Mouse (Mus musculus) liver, embryonic 14.5 days (tissue): ENCODE measurements at regions not wholly inside any gene's neighbourhood (a gene's known extent, or its start where the extent isn't known, plus 50 kb on each side); places are given as distances from the start of the nearest gene placed in this dataset.

Source experiments
- ATAC-seq: fragments of 200-750 bp; cut with Nextera tagmentation; 2 replicates; pipeline ENCODE4 v1.8.0; 2017; ENCODE audit warnings: moderate number of reproducible peaks, mild to moderate bottlenecking, moderate library complexity; ENCODE audit not compliant: insufficient read depth
- DNase-seq, 3 experiments: peaks; one replicate each; pipeline ENCODE4 v3.0.0-alpha.2; 2012 to 2013; ENCODE audit warnings: low read depth in 3 of 3, low spot score in 3 of 3
- H3K27ac ChIP-seq: fragments of 300-500 bp; sonication (generic); 2 replicates; pipeline ENCODE4 v1.5.1; 2014; ENCODE audit warnings: moderate library complexity, mild to moderate bottlenecking, control low read depth, inconsistent platforms
- H3K27me3 ChIP-seq: fragments of 300-500 bp; sonication (generic); 2 replicates; pipeline ENCODE4 v1.6.1; 2014; ENCODE audit warnings: mild to moderate bottlenecking, low read length, moderate library complexity; ENCODE audit not compliant: control insufficient read depth, insufficient read depth
- H3K36me3 ChIP-seq: fragments of 300-500 bp; sonication (generic); replicated peaks from 2 replicates; pipeline ENCODE4 v1.6.1; 2014; ENCODE audit warnings: low read depth; ENCODE audit not compliant: control insufficient read depth, insufficient read depth
- H3K4me1 ChIP-seq, 2 experiments: fragments of 200-500 bp in 1 of 2; fragments of 300-500 bp in 1 of 2; sonication (generic) in 1 of 2; replicated peaks; 2 replicates each; pipeline ENCODE4 v1.6.1; 2012 to 2014; ENCODE audit warnings: antibody characterized with exemption in 1 of 2, inconsistent platforms in 1 of 2, low read length in 1 of 2; ENCODE audit not compliant: control insufficient read depth in 2 of 2, insufficient read depth in 2 of 2
- H3K4me2 ChIP-seq: fragments of 300-500 bp; sonication (generic); 2 replicates; pipeline ENCODE4 v1.6.1; 2014; ENCODE audit warnings: low read depth, mild to moderate bottlenecking, control low read depth, moderate library complexity
- H3K4me3 ChIP-seq, 2 experiments: fragments of 200-500 bp in 1 of 2; fragments of 300-500 bp in 1 of 2; sonication (generic) in 1 of 2; 2 replicates each; pipeline ENCODE4 v1.5.1; 2012 to 2014; ENCODE audit warnings: low read depth in 2 of 2, low read length in 2 of 2, mild to moderate bottlenecking in 2 of 2, control low read depth in 1 of 2, inconsistent platforms in 1 of 2, moderate library complexity in 1 of 2; ENCODE audit not compliant: insufficient read depth in 1 of 2
- H3K9ac ChIP-seq: fragments of 300-500 bp; sonication (generic); replicated peaks from 2 replicates; pipeline ENCODE4 v1.6.1; 2014; ENCODE audit warnings: mild to moderate bottlenecking, control low read depth, moderate library complexity
- H3K9me3 ChIP-seq: fragments of 300-500 bp; sonication (generic); 2 replicates; pipeline ENCODE4 v1.6.1; 2016; ENCODE audit warnings: low read length, mixed read lengths; ENCODE audit not compliant: control insufficient read depth
- CTCF ChIP-seq: IDR thresholded peaks from 2 replicates; pipeline ENCODE4 v1.5.1; 2016; ENCODE audit warnings: antibody characterized with exemption, low read depth, control low read depth
- EP300 ChIP-seq: IDR thresholded peaks from 2 replicates; pipeline ENCODE4 v1.6.1; 2016; ENCODE audit warnings: antibody characterized with exemption, low read depth
- WGBS: fragments of 180-500 bp; shearing (Covaris S2); extraction: QIAGEN DNeasy Blood & Tissue Kit; methylation state at CpG from one replicate; pipeline ENCODE4 v1.1.7; 2014; ENCODE audit not compliant: insufficient replicate concordance; 5-methylcytosine and 5-hydroxymethylcytosine counted together

- ATAC-seq (no peak), DNase-seq (no peak)
- Histone ChIP-seq H3K9ac (no peak overlapping the region), H3K27ac (no peak overlapping the region), H3K4me2 (no peak overlapping the region), H3K4me3 (no peak overlapping the region), H3K36me3 (no peaks in the 10 kb centered on the region), H3K27me3 (no peaks in the 10 kb centered on the region), H3K9me3 (no peaks in the 10 kb centered on the region; the same call in 1 of the 2 replicates), H3K4me1 (no peaks in the 10 kb centered on the region)
- WGBS, result 39% methylated on average over 1 of the region's 1 CpGs
- no peak for TF ChIP-seq EP300
- no peak for TF ChIP-seq CTCF
These were observed 446.1 kb upstream of the Castor2 start for GRCm38 (mm10) chr5:133653431-133653830.

GRCm38 (mm10) chr5:133650246-133650645 is 449.3 kb upstream of the Castor2 start:
- Histone ChIP-seq H3K27me3 (no peaks in the 10 kb centered on the region), H3K36me3 (no peaks in the 10 kb centered on the region), H3K27ac (no peak overlapping the region), H3K4me3 (no peak overlapping the region), H3K4me2 (no peak overlapping the region), H3K9ac (no peak overlapping the region), H3K9me3 (no peaks in the 10 kb centered on the region; the same call in 1 of the 2 replicates), H3K4me1 (no peaks in the 10 kb centered on the region)
- TF ChIP-seq CTCF (no peak), EP300 (no peak)
- WGBS, result 61% methylated on average over 3 of the region's 3 CpGs
- ATAC-seq, result no peak
- DNase-seq, result no peak

GRCm38 (mm10) chr5:133645696-133646195 is 453.8 kb upstream of the Castor2 start:
- 70% methylated on average over 3 of the region's 3 CpGs for WGBS
- H3K9ac ChIP-seq, result no peak overlapping the region
- no peak overlapping the region for H3K4me2 ChIP-seq
- ATAC-seq, result no peak
- TF ChIP-seq EP300 (no peak), CTCF (no peak)
- H3K27ac ChIP-seq, result no peak overlapping the region
- no peak for DNase-seq
- H3K9me3 ChIP-seq, result no peaks in the 10 kb centered on the region; the same call in 1 of the 2 replicates
- no peaks in the 10 kb centered on the region for H3K4me1 ChIP-seq
- H3K27me3 ChIP-seq, result no peaks in the 10 kb centered on the region
- no peak overlapping the region for H3K4me3 ChIP-seq
- no peaks in the 10 kb centered on the region for H3K36me3 ChIP-seq

- TF ChIP-seq CTCF (no peak), EP300 (no peak)
- ATAC-seq, result no peak
- WGBS, result 60% methylated on average over 2 of the region's 2 CpGs
These were observed 456.2 kb upstream of the Castor2 start for GRCm38 (mm10) chr5:133643326-133643725.

GRCm38 (mm10) chr5:133634481-133634880 is 465.0 kb upstream of the Castor2 start:
- H3K4me3 ChIP-seq, result no peak overlapping the region
- WGBS, result 38% methylated on average over 5 of the region's 5 CpGs
- TF ChIP-seq CTCF (no peak), EP300 (no peak)
- H3K4me1 ChIP-seq, result no peaks in the 10 kb centered on the region
- no peak overlapping the region for H3K9ac ChIP-seq
- ATAC-seq (no peak), DNase-seq (no peak)
- H3K4me2 ChIP-seq, result no peak overlapping the region
- no peaks in the 10 kb centered on the region for H3K9me3 ChIP-seq
- no peak overlapping the region for H3K27ac ChIP-seq
- H3K36me3 ChIP-seq, result no peaks in the 10 kb centered on the region
- no peaks in the 10 kb centered on the region for H3K27me3 ChIP-seq

More at GRCm38 (mm10) chr5:133643326-133643725, 456.2 kb upstream of the Castor2 start:
- H3K27ac ChIP-seq, result no peak overlapping the region
- H3K9me3 ChIP-seq, result no peaks in the 10 kb centered on the region
- H3K9ac ChIP-seq, result no peak overlapping the region
- H3K4me3 ChIP-seq, result no peak overlapping the region
- H3K36me3 ChIP-seq, result no peaks in the 10 kb centered on the region
- DNase-seq, result no peak
- no peaks in the 10 kb centered on the region for H3K27me3 ChIP-seq
- no peaks in the 10 kb centered on the region for H3K4me1 ChIP-seq
- no peak overlapping the region for H3K4me2 ChIP-seq
